ENCODE assay signal across 11 mouse cellular contexts in genomic region chr2:179979836-179980235, GRCm38 (mm10). TPM values are rescaled to one million over a fixed set of nuclear protein-coding genes. Genes with fewer than 3 reads are reported as not detected.
DNase-seq lines count a peak whose midpoint lies in the region; ATAC-seq lines count a peak whose summit lies in the region.
"Had no signal": no experiment of that assay in that cellular context is flagged by ENCODE, and none has a peak within 500 bp of the region (broad histone marks: within the 10 kb centered on the region; RNA-seq: fewer than 3 reads in every experiment).

No protein-coding gene starts in this region.

- H3K27me3 ChIP-seq in midbrain, embryonic 16.5 days (ENCODE audit: control insufficient read depth, insufficient read depth, low read depth, low read length): no peaks in the 10 kb centered on the region
- H3K27me3 ChIP-seq: heart, embryonic 13.5 days had no signal

- no peak overlapping the region for H3K4me3 ChIP-seq in midbrain, embryonic 16.5 days (ENCODE audit: low read depth, low read length)
- H3K4me3 ChIP-seq: heart, embryonic 13.5 days had no signal

- H3K36me3 ChIP-seq in midbrain, embryonic 16.5 days (ENCODE audit: control insufficient read depth, insufficient read depth, low read length): no peaks in the 10 kb centered on the region
- H3K36me3 ChIP-seq: heart, embryonic 13.5 days had no signal

- no peak for ATAC-seq in midbrain, embryonic 16.5 days

- peaks cover 12% of the 10 kb centered on the region for H3K4me1 ChIP-seq in midbrain, embryonic 16.5 days (ENCODE audit: control insufficient read depth, insufficient read depth, low read length)

- peak; percentile 39 to 41 for DNase-seq in left cerebral cortex, adult 18-20 months (ENCODE audit: low spot score in 2 of 2)
- no peak for DNase-seq in left cerebral cortex, postnatal 10 days (ENCODE audit: extremely low spot score in 1 of 2, low spot score in 2 of 2)
- DNase-seq in NIH3T3 (ENCODE audit: low read depth): peak; percentile 92
- peak; percentile 59 to 62 for DNase-seq in adrenal gland, postnatal 36 days
- DNase-seq in heart, postnatal 10 days: peak; percentile 73 to 79
- DNase-seq in embryo, embryonic 10.5 days (ENCODE audit: low spot score): no peak
- DNase-seq in thymus, adult 18-20 months: no peak
- DNase-seq: kidney, postnatal 36 days; lung, adult 18-20 months had no signal

- 79% methylated on average over 8 of the region's 8 CpGs for WGBS in midbrain, embryonic 16.5 days

- no peak overlapping the region for H3K4me2 ChIP-seq in midbrain, embryonic 16.5 days (ENCODE audit: low read length)
- H3K4me2 ChIP-seq: heart, embryonic 13.5 days had no signal

- no peaks in the 10 kb centered on the region for H3K9me3 ChIP-seq in midbrain, embryonic 16.5 days (replicated peaks; ENCODE audit: control insufficient read depth, low read length, poor library complexity, severe bottlenecking)
- H3K9me3 ChIP-seq: heart, embryonic 13.5 days had no signal

- no peak overlapping the region for H3K9ac ChIP-seq in midbrain, embryonic 16.5 days (ENCODE audit: low read depth, low read length)
- H3K9ac ChIP-seq: heart, embryonic 13.5 days had no signal

- H3K27ac ChIP-seq in midbrain, embryonic 16.5 days (ENCODE audit: low read length): no peak overlapping the region
- H3K27ac ChIP-seq: heart, embryonic 13.5 days had no signal

- intact Hi-C loops in left cerebral cortex, postnatal 10 days (cut with DNase I): loop anchor here (5.0 kb wide), 1 partner anchor 63 kb away; no protein-coding TSS in a partner anchor
- intact Hi-C loops in heart, postnatal 10 days (cut with DNase I): no loop called here

RNA-seq across cellular contexts. Expression of gene Taf4, which starts 3.4 kb away (rescaled TPM):
- total RNA-seq in left cerebral cortex, adult 18-20 months (2021): 10 to 100 TPM; 20.5 to 21.6 TPM
- total RNA-seq in left cerebral cortex, postnatal 10 days (2021): 10 to 100 TPM; 19.5 to 20.9 TPM
- 10 to 100 TPM; 17.8 to 23.7 TPM for total RNA-seq in adrenal gland, postnatal 36 days (2021)
- total RNA-seq in heart, postnatal 10 days (2021): 10 to 100 TPM; 22.1 to 24.3 TPM
- polyA plus RNA-seq in midbrain, embryonic 16.5 days (2015; fragmentation: Nextera tagmentation; extraction: Ambion mirVana): 3.1 and 3.6 TPM in 2 replicates

RNA-seq across cellular contexts. Expression of gene Lsm14b, which starts 45.0 kb away (rescaled TPM):
- total RNA-seq in left cerebral cortex, adult 18-20 months (2021): 100 to 1,000 TPM; 104 to 106 TPM
- 100 to 1,000 TPM; 142 to 143 TPM for total RNA-seq in left cerebral cortex, postnatal 10 days (2021)
- 10 to 100 TPM; 43.0 to 44.9 TPM for total RNA-seq in adrenal gland, postnatal 36 days (2021)
- total RNA-seq in heart, postnatal 10 days (2021): 10 to 100 TPM; 50.7 to 52.8 TPM
- 21.0 and 22.4 TPM in 2 replicates for polyA plus RNA-seq in midbrain, embryonic 16.5 days (2015; fragmentation: Nextera tagmentation; extraction: Ambion mirVana)

Comparison
In these comparisons a context has a peak if more than half of its experiments do, and no peak if none do; other contexts are left out.
1. DNase-seq: peak in left cerebral cortex, adult 18-20 months (2 of 2), NIH3T3 (single experiment), adrenal gland, postnatal 36 days (2 of 2) and heart, postnatal 10 days (2 of 2); none in left cerebral cortex, postnatal 10 days (0 of 2), embryo, embryonic 10.5 days (single experiment) and thymus, adult 18-20 months (0 of 2).